Mouse (Mus musculus): ENCODE measurements around the gene Sptan1. TPM values are rescaled to one million over a fixed set of nuclear protein-coding genes. Genes with fewer than 3 reads are reported as not detected.

Gene Sptan1
- polyA plus RNA-seq, 1 experiment from 2014 or later: 115 TPM

DNA sequence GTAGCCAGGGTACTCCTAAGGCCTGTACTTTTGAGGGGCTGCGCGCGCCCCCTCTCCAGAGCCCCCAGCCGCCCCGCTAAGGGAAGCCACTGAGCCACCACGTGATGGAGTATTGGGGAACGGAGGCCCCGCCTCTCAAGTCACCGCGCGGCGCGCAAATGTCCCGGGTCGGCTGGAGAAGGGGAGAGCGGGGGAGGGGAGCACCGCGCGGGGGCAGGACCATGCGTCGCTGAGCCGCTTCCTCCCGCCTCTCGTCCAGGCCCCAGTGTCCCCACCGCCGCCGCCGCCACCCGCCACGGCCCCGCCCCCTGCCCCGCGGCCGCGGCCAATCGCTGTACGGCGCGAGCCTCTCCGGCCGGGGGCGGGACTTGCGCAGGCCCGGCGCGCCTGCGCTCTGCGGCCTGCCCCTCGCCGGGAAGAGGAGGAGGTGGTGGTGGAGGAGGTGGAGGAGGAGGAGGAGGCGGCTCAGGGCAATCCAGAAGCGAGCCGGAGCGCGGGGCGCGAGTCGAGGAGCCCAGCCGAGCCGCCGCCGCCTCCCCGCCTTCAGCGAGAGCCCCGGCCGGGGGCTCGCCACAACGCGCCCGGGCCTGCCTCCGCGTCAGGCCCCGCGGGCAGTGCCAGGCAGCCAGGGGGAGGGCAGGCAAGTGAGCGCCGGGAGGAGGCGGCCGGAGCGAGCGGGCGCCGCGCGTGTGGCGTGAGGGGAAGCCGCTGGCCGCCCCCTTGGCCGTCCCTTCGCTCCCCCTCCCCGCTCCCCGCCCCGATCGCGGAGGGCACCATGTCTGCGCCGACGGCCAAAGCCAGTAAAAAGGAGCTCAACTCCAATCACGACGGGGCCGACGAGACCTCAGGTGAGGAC, 100.9 kb downstream of the Sptan1 start:
- Histone ChIP-seq H3K36me3 (ENCODE audit: insufficient read depth, low read length) (no peaks in the 10 kb centered on the region), H3K4me2 (replicated peaks; ENCODE audit: low read depth, low read length) (peak overlapping the region; percentile 94), H3K9ac (replicated peaks; ENCODE audit: low read depth) (peak overlapping the region; percentile 78), H3K27ac (ENCODE audit: low read length) (peak overlapping the region; percentile 96), H3K9me3 (ENCODE audit: low read length) (no peaks in the 10 kb centered on the region), H3K27me3 (replicated peaks; ENCODE audit: insufficient read depth, low read length) (no peaks in the 10 kb centered on the region), H3K4me1 (ENCODE audit: insufficient read depth, low read depth, low read length) (peaks cover 14% of the 10 kb centered on the region), H3K4me3 (ENCODE audit: low read depth, low read length) (peak overlapping the region; percentile 99)
- DNase-seq (ENCODE audit: low spot score) (peak; percentile 98), ATAC-seq (peak; percentile 94)
- under 1% methylated on average over 52 of the region's 101 CpGs for WGBS
- TF ChIP-seq EP300 (IDR thresholded peaks at IDR 0.05): no peak
- no peak for TF ChIP-seq CTCF (IDR thresholded peaks at IDR 0.05)

DNA sequence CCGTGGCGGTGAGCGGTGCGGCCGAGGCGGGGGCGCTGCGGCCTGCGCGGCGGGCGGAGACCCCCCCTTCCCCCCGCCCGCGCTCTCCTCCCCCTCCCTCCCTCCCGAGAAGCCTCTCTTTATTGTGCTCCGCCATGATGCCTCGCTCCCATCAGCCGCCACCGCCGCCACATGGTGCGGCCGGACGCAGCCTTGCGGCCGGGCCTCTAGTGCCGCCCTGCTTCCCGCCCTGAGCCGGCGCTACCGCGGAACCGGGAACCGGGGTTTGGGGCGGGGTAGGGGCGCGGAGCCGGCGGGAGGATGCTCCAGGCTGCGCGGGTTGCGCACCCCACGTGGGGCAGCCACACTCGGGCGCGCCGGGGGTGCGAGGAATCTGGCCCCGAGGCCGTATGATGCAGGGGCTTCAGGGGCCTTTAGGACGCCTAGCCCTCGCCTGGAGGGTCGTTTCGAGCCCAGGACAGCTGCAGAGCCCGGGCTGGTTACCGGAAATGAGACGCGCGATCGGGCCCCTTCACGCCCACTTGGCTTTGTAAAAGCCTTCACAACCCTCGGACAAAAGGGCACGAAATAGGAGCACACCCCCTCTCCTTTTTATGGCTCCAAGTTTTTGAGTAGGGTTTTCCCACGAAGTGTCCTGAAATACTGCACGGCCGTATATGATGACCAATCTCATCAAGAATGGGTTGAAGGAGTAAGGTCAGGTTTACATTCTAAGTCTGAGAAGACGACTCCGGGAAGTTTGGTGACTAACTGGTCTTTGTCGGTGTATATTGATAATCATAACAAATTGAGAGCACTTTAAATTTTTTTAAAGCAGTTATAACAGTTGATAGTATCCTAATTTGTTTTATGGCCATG, 101.9 kb downstream of the Sptan1 start:
- H3K4me2 ChIP-seq (replicated peaks; ENCODE audit: low read depth, low read length): peak overlapping the region; percentile 94
- H3K36me3 ChIP-seq (ENCODE audit: insufficient read depth, low read length): no peaks in the 10 kb centered on the region
- no peaks in the 10 kb centered on the region for H3K9me3 ChIP-seq (ENCODE audit: low read length)
- DNase-seq (ENCODE audit: low spot score) (peak; percentile 54), ATAC-seq (peak; percentile 18)
- H3K27me3 ChIP-seq (replicated peaks; ENCODE audit: insufficient read depth, low read length): no peaks in the 10 kb centered on the region
- no peak for TF ChIP-seq CTCF (IDR thresholded peaks at IDR 0.05)
- WGBS: under 1% methylated on average over 49 of the region's 69 CpGs
- peak overlapping the region; percentile 99 for H3K4me3 ChIP-seq (ENCODE audit: low read depth, low read length)
- peak overlapping the region; percentile 96 for H3K27ac ChIP-seq (ENCODE audit: low read length)
- peaks cover 11% of the 10 kb centered on the region for H3K4me1 ChIP-seq (ENCODE audit: insufficient read depth, low read depth, low read length)
- peak overlapping the region; percentile 78 for H3K9ac ChIP-seq (replicated peaks; ENCODE audit: low read depth)

DNA sequence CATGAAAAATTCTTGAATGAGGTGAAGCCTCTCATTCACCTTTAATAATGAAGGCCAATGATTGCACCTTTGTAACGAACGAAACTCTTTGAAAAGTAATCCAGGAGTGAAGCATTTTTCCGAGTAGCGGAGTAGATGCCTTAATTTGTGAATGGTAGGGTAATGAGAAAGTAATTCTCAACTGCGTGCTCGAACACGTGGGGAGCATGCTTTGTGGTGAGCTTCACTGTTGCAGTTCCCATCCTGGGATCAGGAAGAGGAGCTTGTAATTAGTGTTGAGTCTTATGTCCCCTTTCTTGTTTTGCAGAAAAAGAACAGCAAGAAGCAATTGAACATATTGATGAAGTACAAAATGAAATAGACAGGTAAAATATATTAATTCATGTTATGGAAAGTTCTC, 102.6 kb downstream of the Sptan1 start:
- ATAC-seq (no peak), DNase-seq (ENCODE audit: low spot score) (no peak)
- no peak for TF ChIP-seq CTCF (IDR thresholded peaks at IDR 0.05)
- no peak for TF ChIP-seq EP300 (IDR thresholded peaks at IDR 0.05)
- Histone ChIP-seq H3K27me3 (replicated peaks; ENCODE audit: insufficient read depth, low read length) (no peaks in the 10 kb centered on the region), H3K36me3 (ENCODE audit: insufficient read depth, low read length) (no peaks in the 10 kb centered on the region), H3K9me3 (ENCODE audit: low read length) (no peaks in the 10 kb centered on the region), H3K4me3 (ENCODE audit: low read depth, low read length) (peak overlapping the region; percentile 99; the same call in 1 of the 2 replicates), H3K4me1 (ENCODE audit: insufficient read depth, low read depth, low read length) (peaks cover 8% of the 10 kb centered on the region), H3K27ac (ENCODE audit: low read length) (no peak overlapping the region), H3K9ac (replicated peaks; ENCODE audit: low read depth) (peak overlapping the region; percentile 78; the same call in 1 of the 2 replicates), H3K4me2 (replicated peaks; ENCODE audit: low read depth, low read length) (peak overlapping the region; percentile 94)
- WGBS: 14% methylated on average over 7 of the region's 7 CpGs

DNA sequence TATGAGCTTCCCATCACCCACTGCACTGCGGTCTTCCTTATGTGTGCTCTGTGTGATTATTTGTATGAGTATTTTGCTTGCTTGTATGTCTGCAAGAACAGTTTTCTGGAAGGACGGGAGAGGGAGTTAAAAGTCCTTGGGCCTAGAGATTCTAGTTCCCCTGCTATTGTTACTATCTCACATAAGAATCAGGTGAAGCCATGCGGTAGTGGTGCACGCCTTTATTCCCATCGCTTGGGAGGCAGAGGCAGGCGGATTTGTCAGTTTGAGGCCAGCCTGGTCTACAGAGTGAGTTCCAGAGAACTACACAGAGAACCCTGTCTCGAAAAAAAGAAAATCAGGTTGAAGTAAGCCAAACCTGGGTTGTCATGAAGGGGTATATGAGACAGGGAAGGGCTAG, 107.5 kb downstream of the Sptan1 start:
- Histone ChIP-seq H3K27ac (ENCODE audit: low read length) (no peak overlapping the region), H3K4me2 (replicated peaks; ENCODE audit: low read depth, low read length) (no peak overlapping the region), H3K36me3 (ENCODE audit: insufficient read depth, low read length) (no peaks in the 10 kb centered on the region), H3K4me1 (ENCODE audit: insufficient read depth, low read depth, low read length) (no peaks in the 10 kb centered on the region; the same call in 1 of the 2 replicates), H3K9me3 (ENCODE audit: low read length) (no peaks in the 10 kb centered on the region), H3K27me3 (replicated peaks; ENCODE audit: insufficient read depth, low read length) (no peaks in the 10 kb centered on the region), H3K4me3 (ENCODE audit: low read depth, low read length) (no peak overlapping the region), H3K9ac (replicated peaks; ENCODE audit: low read depth) (no peak overlapping the region)
- WGBS: 77% methylated on average over 7 of the region's 7 CpGs
- DNase-seq (ENCODE audit: low spot score): no peak
- TF ChIP-seq CTCF (IDR thresholded peaks at IDR 0.05) (no peak), EP300 (IDR thresholded peaks at IDR 0.05) (no peak)
- ATAC-seq: no peak

DNA sequence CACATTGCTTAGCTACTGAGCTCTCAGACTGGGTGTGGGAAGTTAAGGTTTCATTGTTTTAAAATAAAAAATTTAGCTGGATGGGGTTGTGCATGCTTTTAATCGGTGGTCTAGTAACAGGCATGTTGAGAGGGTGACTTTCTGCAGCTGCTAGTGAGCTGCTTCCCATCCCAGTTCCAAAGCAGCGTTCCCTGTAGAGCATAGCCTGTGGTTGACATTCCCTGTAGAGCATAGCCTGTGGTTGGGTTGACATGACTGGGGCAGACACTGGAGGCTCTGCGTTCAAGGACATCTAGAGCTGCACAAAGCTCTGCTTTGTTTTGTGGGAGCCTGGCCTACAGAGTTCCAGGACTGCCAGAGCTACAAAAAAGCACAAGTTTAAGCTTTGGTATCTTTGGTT, 107.9 kb downstream of the Sptan1 start:
- Histone ChIP-seq H3K4me3 (ENCODE audit: low read depth, low read length) (no peak overlapping the region), H3K4me1 (ENCODE audit: insufficient read depth, low read depth, low read length) (no peaks in the 10 kb centered on the region; the same call in 1 of the 2 replicates), H3K36me3 (ENCODE audit: insufficient read depth, low read length) (no peaks in the 10 kb centered on the region), H3K9me3 (ENCODE audit: low read length) (no peaks in the 10 kb centered on the region), H3K27ac (ENCODE audit: low read length) (no peak overlapping the region), H3K4me2 (replicated peaks; ENCODE audit: low read depth, low read length) (no peak overlapping the region), H3K9ac (replicated peaks; ENCODE audit: low read depth) (no peak overlapping the region), H3K27me3 (replicated peaks; ENCODE audit: insufficient read depth, low read length) (no peaks in the 10 kb centered on the region)
- no peak for ATAC-seq
- 76% methylated on average over 3 of the region's 3 CpGs for WGBS
- TF ChIP-seq CTCF (IDR thresholded peaks at IDR 0.05) (no peak), EP300 (IDR thresholded peaks at IDR 0.05) (no peak)
- DNase-seq (ENCODE audit: low spot score): no peak

DNA sequence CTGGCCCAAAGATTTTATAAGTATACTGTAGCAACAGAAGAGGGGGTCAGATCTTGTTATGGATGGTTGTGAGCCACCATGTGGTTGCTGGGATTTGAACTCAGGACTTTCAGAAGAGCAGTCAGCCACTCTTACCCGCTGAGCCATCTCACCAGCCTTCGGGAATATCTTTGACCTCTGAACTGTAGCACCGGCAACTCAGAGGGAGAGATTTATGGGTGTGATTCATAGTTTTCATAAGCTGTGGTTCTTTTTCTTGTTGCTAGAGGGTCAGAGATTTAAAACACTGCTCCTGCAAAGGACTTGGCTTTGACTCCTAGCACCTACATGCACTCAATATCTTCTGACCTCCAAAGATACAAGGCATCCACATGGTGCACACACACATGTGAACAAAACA, 110.3 kb downstream of the Sptan1 start:
- ATAC-seq (no peak), DNase-seq (ENCODE audit: low spot score) (no peak)
- Histone ChIP-seq H3K9me3 (ENCODE audit: low read length) (no peaks in the 10 kb centered on the region), H3K4me2 (replicated peaks; ENCODE audit: low read depth, low read length) (no peak overlapping the region), H3K4me1 (ENCODE audit: insufficient read depth, low read depth, low read length) (no peaks in the 10 kb centered on the region; the same call in 1 of the 2 replicates), H3K4me3 (ENCODE audit: low read depth, low read length) (no peak overlapping the region), H3K9ac (replicated peaks; ENCODE audit: low read depth) (no peak overlapping the region), H3K27me3 (replicated peaks; ENCODE audit: insufficient read depth, low read length) (no peaks in the 10 kb centered on the region), H3K27ac (ENCODE audit: low read length) (no peak overlapping the region), H3K36me3 (ENCODE audit: insufficient read depth, low read length) (no peaks in the 10 kb centered on the region)
- WGBS: 59% methylated on average over 3 of the region's 3 CpGs
- TF ChIP-seq EP300 (IDR thresholded peaks at IDR 0.05): no peak

Data from lung, postnatal 0 days (tissue).